Mouse (Mus musculus) liver, embryonic 15.5 days (tissue): ENCODE data around the gene Atf7. TPM values are rescaled to one million over a fixed set of nuclear protein-coding genes. Genes with fewer than 3 reads are reported as not detected.
"Not testable (repeated sequence)": the region's sequence is repeated elsewhere in the genome, so short reads cannot be mapped to it uniquely, and the experiment has no call there.

Experiments
- ATAC-seq: fragments of 200-750 bp; cut with Nextera tagmentation; 2 replicates; pipeline ENCODE4 v1.8.0; 2017; ENCODE audit warnings: moderate number of reproducible peaks, mild to moderate bottlenecking, moderate library complexity; ENCODE audit not compliant: insufficient read depth
- H3K27ac ChIP-seq: fragments of 300-500 bp; sonication (generic); replicated peaks from 2 replicates; pipeline ENCODE4 v1.5.1; 2015; ENCODE audit warnings: mild to moderate bottlenecking, inconsistent platforms
- H3K27me3 ChIP-seq: fragments of 300-500 bp; sonication (generic); 2 replicates; pipeline ENCODE4 v1.6.1; 2015; ENCODE audit warnings: mild to moderate bottlenecking, inconsistent platforms
- H3K36me3 ChIP-seq: fragments of 300-500 bp; sonication (generic); replicated peaks from 2 replicates; pipeline ENCODE4 v1.6.1; 2015; ENCODE audit warnings: moderate library complexity, mild to moderate bottlenecking, inconsistent platforms
- H3K4me1 ChIP-seq: fragments of 300-500 bp; sonication (generic); replicated peaks from 2 replicates; pipeline ENCODE4 v1.6.1; 2015; ENCODE audit warnings: inconsistent platforms
- H3K4me2 ChIP-seq: fragments of 300-500 bp; sonication (generic); 2 replicates; pipeline ENCODE4 v1.6.1; 2015; ENCODE audit warnings: moderate library complexity, mild to moderate bottlenecking, inconsistent platforms
- H3K4me3 ChIP-seq: fragments of 300-500 bp; sonication (generic); replicated peaks from 2 replicates; pipeline ENCODE4 v1.5.1; 2015; ENCODE audit warnings: mild to moderate bottlenecking, inconsistent platforms
- H3K9ac ChIP-seq: fragments of 300-500 bp; sonication (generic); 2 replicates; pipeline ENCODE4 v1.6.1; 2015; ENCODE audit warnings: moderate library complexity, mild to moderate bottlenecking, inconsistent platforms
- H3K9me3 ChIP-seq: fragments of 300-500 bp; sonication (generic); replicated peaks from 2 replicates; pipeline ENCODE4 v1.6.1; 2016; ENCODE audit warnings: inconsistent platforms
- WGBS: fragments of 180-500 bp; shearing (Covaris S2); methylation state at CpG from one replicate; pipeline ENCODE4 v1.1.7; 2015; ENCODE audit warnings: mixed read lengths; ENCODE audit not compliant: insufficient replicate concordance; 5-methylcytosine and 5-hydroxymethylcytosine counted together
- polyA plus RNA-seq: library from polyadenylated mRNA; unstranded; fragments of >200 nt; fragmentation: Nextera tagmentation; extraction: Ambion mirVana; gene quantifications from 2 replicates; pipeline ENCODE4 v1.2.1, GENCODE M21; 2015

Atf7 gene
- polyA plus RNA-seq, 1 experiment from 2014 or later, result 8.8 TPM

DNA sequence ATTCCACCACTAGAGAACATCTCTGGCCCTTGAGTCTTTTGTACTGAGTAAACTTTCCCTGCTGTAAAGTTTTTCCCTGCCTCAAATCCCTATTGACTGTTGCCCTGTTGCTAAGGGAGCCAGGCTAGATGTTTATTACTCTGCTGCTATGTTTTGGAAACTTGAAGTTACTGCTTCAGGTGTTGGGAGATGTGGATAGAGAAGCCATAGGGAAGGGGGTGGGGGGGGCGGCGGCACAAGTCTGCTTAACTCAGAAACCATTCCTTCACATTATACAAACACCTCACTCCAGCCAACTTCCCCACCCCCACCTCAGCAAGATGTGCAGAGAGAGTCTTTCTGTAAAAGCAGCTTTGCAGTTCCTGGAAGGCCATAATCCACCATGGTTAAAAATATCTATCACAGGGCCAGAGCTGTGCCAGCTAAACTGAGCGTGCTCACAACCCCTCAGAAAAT, 32.7 kb upstream of the Atf7 start:
- H3K9me3 ChIP-seq, result no peaks in the 10 kb centered on the region
- H3K4me3 ChIP-seq, result no peak overlapping the region
- H3K36me3 ChIP-seq, result peaks cover 24% of the 10 kb centered on the region
- H3K4me2 ChIP-seq, result no peak overlapping the region
- no peak for ATAC-seq
- no peak overlapping the region for H3K27ac ChIP-seq
- WGBS, result 62% methylated on average over 3 of the region's 3 CpGs
- no peaks in the 10 kb centered on the region for H3K27me3 ChIP-seq
- H3K4me1 ChIP-seq, result peaks cover 9% of the 10 kb centered on the region
- no peak overlapping the region for H3K9ac ChIP-seq

DNA sequence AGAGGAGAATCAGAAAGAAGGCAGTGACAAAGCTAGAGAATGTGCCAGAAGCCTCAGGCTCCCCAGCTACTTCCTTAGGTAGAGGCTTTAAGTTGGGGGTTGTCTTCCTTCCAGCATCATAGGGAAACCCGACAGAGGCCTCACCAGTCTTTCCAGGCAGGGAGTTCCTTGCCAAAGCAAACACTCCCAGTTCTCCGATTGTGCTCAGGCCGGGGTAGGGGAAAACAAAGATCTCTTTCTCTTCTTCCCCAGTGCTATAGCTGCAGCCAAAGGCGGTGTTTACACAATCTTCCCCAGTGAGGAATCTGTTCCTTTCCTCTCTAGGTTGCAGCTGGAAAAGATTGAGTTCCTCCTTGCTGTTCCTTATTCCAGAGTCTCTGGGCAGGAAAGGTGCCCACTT, 31.4 kb upstream of the Atf7 start:
- no peak overlapping the region for H3K4me3 ChIP-seq
- no peak overlapping the region for H3K4me2 ChIP-seq
- H3K27me3 ChIP-seq, result no peaks in the 10 kb centered on the region
- peaks cover 13% of the 10 kb centered on the region for H3K36me3 ChIP-seq
- no peaks in the 10 kb centered on the region for H3K9me3 ChIP-seq
- H3K4me1 ChIP-seq, result peaks cover 9% of the 10 kb centered on the region
- ATAC-seq, result no peak
- no peak overlapping the region for H3K27ac ChIP-seq
- H3K9ac ChIP-seq, result no peak overlapping the region
- WGBS, result 36% methylated on average over 4 of the region's 4 CpGs

DNA sequence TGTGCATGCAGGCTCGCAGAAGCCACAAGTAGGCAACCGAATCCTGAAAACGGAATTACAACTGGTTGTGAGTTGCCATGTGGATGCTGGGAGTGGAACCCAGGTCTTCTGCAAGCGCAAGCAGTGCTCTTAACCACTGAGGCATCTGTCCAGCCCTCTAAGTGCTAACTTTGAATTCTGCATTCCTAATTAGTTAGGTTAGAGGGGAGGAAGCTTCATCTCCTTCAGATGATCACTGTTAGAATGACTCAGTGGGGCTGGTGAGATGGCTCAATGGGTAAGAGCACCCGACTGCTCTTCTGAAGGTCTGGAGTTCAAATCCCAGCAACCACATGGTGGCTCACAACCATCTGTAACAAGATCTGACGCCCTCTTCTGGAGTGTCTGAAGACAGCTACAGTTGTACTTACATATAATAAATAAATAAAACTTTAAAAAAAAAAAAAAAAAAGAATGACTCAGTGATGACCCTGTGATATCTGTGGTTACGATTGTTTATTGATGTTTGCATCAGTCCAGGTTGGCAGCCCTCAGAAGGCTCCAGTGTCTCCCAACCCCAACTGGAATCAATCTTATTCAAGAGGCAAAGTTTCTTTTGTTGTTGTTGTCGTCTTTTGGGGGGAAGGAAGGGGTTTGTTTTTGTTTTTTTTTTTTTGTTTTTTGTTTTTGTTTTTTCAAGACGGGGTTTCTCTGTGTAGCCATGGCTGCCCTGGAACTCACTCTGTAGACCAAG, 26.8 kb upstream of the Atf7 start:
- H3K27ac ChIP-seq, H3K9ac ChIP-seq, H3K4me3 ChIP-seq, H3K4me2 ChIP-seq, ATAC-seq, H3K36me3 ChIP-seq, H3K9me3 ChIP-seq, H3K4me1 ChIP-seq, H3K27me3 ChIP-seq: not testable (repeated sequence)
- WGBS, result 65% methylated on average over 9 of the region's 9 CpGs

DNA sequence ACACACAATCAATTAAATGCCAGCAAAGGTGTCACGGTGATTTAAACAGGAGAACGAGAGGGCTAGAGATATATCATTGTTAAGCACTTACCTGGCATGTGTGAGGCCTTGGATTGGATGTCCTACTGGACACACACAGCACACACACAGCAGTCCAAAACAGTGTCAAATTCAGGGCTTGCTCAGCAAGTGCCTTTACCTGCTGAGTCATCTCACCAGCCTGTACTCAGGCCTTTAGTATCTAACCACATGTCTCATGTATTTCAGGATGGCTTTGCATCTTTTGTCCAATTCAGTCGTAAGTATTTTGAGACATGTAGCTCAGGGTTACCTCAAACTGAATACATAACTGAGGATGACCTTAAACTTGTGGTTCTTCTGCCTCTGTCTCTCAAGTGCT, 25.8 kb upstream of the Atf7 start:
- Histone ChIP-seq H3K4me1 (no peaks in the 10 kb centered on the region), H3K9me3 (no peaks in the 10 kb centered on the region), H3K9ac (no peak overlapping the region), H3K4me2 (no peak overlapping the region), H3K4me3 (no peak overlapping the region), H3K27me3 (no peaks in the 10 kb centered on the region), H3K27ac (no peak overlapping the region), H3K36me3 (no peaks in the 10 kb centered on the region)
- WGBS, result 63% methylated on average over 3 of the region's 3 CpGs
- ATAC-seq, result no peak

DNA sequence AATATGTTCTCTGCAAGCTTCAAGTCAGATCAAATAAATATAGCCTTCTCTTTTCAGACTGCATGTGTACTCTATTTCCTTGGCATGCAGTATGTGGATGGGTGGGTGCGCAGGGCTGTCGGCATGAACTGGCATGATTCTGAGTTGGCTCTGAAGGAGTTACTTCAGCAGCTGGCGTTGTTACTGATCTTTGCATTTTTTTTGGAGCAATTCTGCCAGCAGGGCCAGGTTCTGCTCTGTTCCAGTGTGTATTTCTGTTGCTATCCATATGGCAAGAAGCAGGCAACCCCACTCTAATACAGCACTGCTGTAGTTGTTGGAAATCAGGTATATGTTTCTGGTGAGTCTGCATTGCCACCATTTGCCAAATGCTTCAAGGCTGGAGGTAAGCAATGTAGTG, 10.6 kb upstream of the Atf7 start:
- H3K27me3 ChIP-seq, result no peaks in the 10 kb centered on the region
- no peak overlapping the region for H3K27ac ChIP-seq
- WGBS, result 71% methylated on average over 3 of the region's 3 CpGs
- no peak overlapping the region for H3K9ac ChIP-seq
- no peak for ATAC-seq
- no peaks in the 10 kb centered on the region for H3K9me3 ChIP-seq
- H3K4me2 ChIP-seq, result no peak overlapping the region
- H3K4me3 ChIP-seq, result no peak overlapping the region
- H3K36me3 ChIP-seq, result no peaks in the 10 kb centered on the region
- no peaks in the 10 kb centered on the region for H3K4me1 ChIP-seq

DNA sequence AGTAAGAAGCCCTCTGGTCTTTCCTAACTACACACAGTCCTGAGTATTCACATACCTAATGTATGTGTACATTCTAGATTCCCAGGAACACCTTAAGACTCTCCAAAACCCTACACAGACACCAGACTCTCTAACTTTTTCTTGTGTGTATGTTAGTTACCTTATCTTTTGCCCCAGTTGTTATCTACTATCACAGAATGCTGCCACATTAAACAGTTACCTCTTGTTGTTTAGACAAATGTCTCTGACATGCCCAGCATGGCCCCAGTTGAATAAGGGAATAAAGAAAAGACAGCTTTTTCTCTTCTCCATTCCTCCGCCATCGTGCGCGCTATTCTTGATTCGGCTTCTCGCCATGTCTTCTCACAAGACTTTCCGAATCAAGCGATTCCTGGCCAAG, 9.4 kb upstream of the Atf7 start:
- WGBS, result 84% methylated on average over 8 of the region's 8 CpGs
- no peak overlapping the region for H3K4me3 ChIP-seq
- no peak overlapping the region for H3K27ac ChIP-seq
- no peak for ATAC-seq
- H3K36me3 ChIP-seq, result no peaks in the 10 kb centered on the region
- no peaks in the 10 kb centered on the region for H3K9me3 ChIP-seq
- H3K9ac ChIP-seq, result no peak overlapping the region
- H3K4me1 ChIP-seq, result no peaks in the 10 kb centered on the region
- no peaks in the 10 kb centered on the region for H3K27me3 ChIP-seq
- no peak overlapping the region for H3K4me2 ChIP-seq

DNA sequence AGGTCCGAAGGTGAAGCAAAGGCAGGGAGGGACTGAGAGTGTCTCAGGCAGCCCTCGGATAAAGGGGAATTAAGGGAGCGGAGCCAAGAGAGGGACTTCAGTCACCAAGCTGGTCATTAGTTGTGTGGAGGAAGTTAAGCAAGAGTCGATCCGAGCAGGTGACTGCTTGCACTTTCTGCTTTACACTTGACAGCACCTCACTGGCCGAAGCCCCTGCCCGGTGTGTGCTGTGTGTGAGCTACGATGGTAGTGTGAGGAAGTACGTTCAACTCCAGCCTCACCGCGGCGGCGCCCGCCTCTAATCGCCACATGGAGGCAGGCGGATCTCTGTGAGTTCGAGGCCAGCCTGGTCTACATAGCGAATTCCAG, 407 bp upstream of the Atf7 start:
- ATAC-seq, result no peak; the same call in 1 of the 2 replicates
- under 1% methylated on average over 18 of the region's 18 CpGs for WGBS
- peak overlapping the region; percentile 82 for H3K9ac ChIP-seq
- no peaks in the 10 kb centered on the region for H3K36me3 ChIP-seq
- peak overlapping the region; percentile 87 for H3K4me2 ChIP-seq
- no peaks in the 10 kb centered on the region for H3K9me3 ChIP-seq
- peaks cover 32% of the 10 kb centered on the region for H3K4me1 ChIP-seq
- no peaks in the 10 kb centered on the region; the same call in 1 of the 2 replicates for H3K27me3 ChIP-seq
- peak overlapping the region; percentile 95 for H3K27ac ChIP-seq
- H3K4me3 ChIP-seq, result peak overlapping the region; percentile 82

DNA sequence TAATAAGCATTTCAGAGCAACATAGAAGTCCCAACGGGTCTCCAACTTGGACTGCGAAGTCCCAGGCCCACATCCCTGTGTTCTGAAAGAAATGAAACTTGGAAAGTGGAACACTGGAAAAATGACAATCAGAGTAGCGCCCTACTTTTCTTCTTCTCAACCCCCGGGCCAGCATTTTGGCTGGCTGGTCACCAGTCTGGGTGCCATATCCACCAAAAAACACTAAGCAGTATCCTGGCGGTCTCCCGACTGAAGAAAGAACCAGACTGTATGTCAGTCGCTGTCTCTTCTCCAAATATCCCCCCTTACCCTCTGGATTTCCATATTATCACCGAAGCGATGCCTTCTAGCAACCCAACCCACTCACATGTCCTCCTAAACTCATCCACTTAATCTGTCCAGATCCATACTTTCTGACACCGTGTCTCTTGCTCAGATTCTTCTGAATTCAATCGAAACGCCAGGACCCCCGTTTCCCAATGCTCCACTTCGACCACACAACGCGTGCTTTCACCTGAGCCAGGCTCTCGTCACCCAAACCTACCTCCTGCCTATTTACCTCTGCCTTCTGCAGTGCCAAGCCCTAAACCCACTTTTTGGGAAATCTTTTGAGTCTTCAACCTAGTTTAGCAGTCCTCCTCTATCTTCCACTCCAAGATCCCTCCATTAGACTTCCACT, 834 bp downstream of the Atf7 start:
- peak overlapping the region; percentile 82 for H3K9ac ChIP-seq
- H3K4me1 ChIP-seq, result peaks cover 32% of the 10 kb centered on the region
- H3K4me3 ChIP-seq, result peak overlapping the region; percentile 82
- no peaks in the 10 kb centered on the region for H3K9me3 ChIP-seq
- H3K27me3 ChIP-seq, result no peaks in the 10 kb centered on the region; the same call in 1 of the 2 replicates
- no peaks in the 10 kb centered on the region for H3K36me3 ChIP-seq
- H3K4me2 ChIP-seq, result peak overlapping the region; percentile 87
- 3% methylated on average over 17 of the region's 17 CpGs for WGBS
- ATAC-seq, result no peak
- H3K27ac ChIP-seq, result peak overlapping the region; percentile 95

DNA sequence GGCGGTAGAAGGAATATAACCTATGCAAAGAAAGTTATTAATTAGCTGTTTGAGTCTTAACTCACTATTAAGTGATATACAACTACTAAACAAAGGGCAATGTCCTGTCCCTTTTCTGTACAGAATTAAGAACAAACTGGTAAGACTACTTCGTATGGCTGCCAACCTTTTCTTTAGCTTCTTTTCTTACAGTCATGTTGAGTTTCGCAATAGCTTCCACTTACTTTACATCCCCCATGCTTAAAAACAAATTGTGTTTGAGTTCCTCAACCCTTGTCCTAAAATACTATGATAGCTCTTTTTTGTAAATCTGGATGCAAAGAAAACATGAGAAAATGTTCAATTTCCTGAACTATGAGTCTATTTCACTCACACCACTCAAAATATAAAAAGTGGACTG, 2.1 kb downstream of the Atf7 start:
- Histone ChIP-seq H3K27me3 (no peaks in the 10 kb centered on the region), H3K9ac (no peak overlapping the region), H3K9me3 (no peaks in the 10 kb centered on the region), H3K4me1 (peaks cover 32% of the 10 kb centered on the region), H3K27ac (no peak overlapping the region), H3K4me3 (peak overlapping the region; percentile 26), H3K4me2 (peak overlapping the region; percentile 87), H3K36me3 (no peaks in the 10 kb centered on the region)
- ATAC-seq, result no peak
- 75% methylated on average over 3 of the region's 3 CpGs for WGBS

DNA sequence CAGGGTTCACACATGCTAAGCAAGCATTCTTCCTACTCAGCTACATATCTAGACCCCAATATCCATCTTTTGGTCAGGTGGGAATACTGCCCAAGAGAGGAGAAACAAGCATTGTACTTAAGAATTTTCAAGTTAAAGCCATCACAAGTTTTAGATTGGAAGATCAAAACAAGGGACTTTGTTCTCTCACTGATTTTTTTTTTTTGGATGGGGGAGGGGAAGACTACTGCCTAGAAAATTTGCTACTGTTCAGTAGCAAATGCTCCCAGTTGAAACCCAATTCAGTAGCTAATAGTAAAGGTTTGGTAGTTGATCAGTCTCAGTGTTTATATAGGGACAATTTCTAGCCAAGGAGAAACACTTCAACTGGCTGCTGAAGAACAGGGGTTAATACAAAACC, 2.7 kb downstream of the Atf7 start:
- no peaks in the 10 kb centered on the region for H3K36me3 ChIP-seq
- H3K4me3 ChIP-seq, result no peak overlapping the region
- no peaks in the 10 kb centered on the region for H3K9me3 ChIP-seq
- peaks cover 32% of the 10 kb centered on the region for H3K4me1 ChIP-seq
- no peak overlapping the region for H3K4me2 ChIP-seq
- no peak for ATAC-seq
- H3K27ac ChIP-seq, result no peak overlapping the region
- no peaks in the 10 kb centered on the region for H3K27me3 ChIP-seq
- H3K9ac ChIP-seq, result no peak overlapping the region

DNA sequence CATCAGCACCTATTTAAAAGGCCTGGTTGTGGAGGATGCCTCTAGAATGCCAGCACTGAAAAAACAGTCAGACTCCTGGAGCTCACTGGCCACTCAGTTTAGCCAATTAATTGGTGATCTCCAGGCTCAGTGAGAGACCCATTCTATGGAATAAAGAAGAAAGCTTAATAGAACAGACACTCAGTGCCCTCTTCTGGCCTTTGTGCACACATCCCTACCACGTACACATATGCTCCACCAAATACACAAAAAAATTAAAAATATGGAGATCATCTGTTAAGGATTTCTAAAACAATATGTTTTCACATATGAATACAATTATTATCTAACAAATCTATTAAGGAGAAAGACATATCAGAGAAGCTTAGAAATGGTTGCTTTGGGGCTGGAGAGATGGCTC, 4.5 kb downstream of the Atf7 start:
- no peak overlapping the region for H3K4me2 ChIP-seq
- 79% methylated on average over 1 of the region's 1 CpGs for whole genome bisulfite sequencing
- no peaks in the 10 kb centered on the region for H3K9me3 ChIP-seq
- no peaks in the 10 kb centered on the region for H3K36me3 ChIP-seq
- H3K9ac ChIP-seq, result no peak overlapping the region
- H3K4me3 ChIP-seq, result no peak overlapping the region
- no peak overlapping the region for H3K27ac ChIP-seq
- ATAC-seq, result no peak
- H3K4me1 ChIP-seq, result peaks cover 27% of the 10 kb centered on the region
- H3K27me3 ChIP-seq, result no peaks in the 10 kb centered on the region
